Mouse (Mus musculus) embryonic facial prominence, embryonic 10.5 days (tissue): ENCODE measurements at regions not wholly inside any gene's neighbourhood (a gene's known extent, or its start where the extent isn't known, plus 50 kb on each side); places are given as distances from the start of the nearest gene placed in this dataset.

Experiments
- DNase-seq: peaks from one replicate; pipeline ENCODE4 v3.0.0-alpha.2; 2017; ENCODE audit warnings: low spot score
- H3K27ac ChIP-seq: fragments of 300-500 bp; sonication (generic); replicated peaks from 2 replicates; pipeline ENCODE4 v1.5.1; 2016; ENCODE audit warnings: mild to moderate bottlenecking
- H3K27me3 ChIP-seq: fragments of 300-500 bp; sonication (generic); replicated peaks from 2 replicates; pipeline ENCODE4 v1.6.1; 2016; ENCODE audit warnings: low read depth, mild to moderate bottlenecking; ENCODE audit not compliant: poor library complexity, severe bottlenecking
- H3K36me3 ChIP-seq: fragments of 300-500 bp; sonication (generic); replicated peaks from 2 replicates; pipeline ENCODE4 v1.6.1; 2016; ENCODE audit warnings: mild to moderate bottlenecking, moderate library complexity
- H3K4me1 ChIP-seq: fragments of 300-500 bp; sonication (generic); 2 replicates; pipeline ENCODE4 v1.6.1; 2016
- H3K4me3 ChIP-seq: fragments of 300-500 bp; sonication (generic); 2 replicates; pipeline ENCODE4 v1.5.1; 2016; ENCODE audit warnings: mild to moderate bottlenecking, moderate library complexity
- H3K9me3 ChIP-seq: fragments of 300-500 bp; sonication (generic); 2 replicates; pipeline ENCODE4 v1.6.1; 2016; ENCODE audit warnings: mild to moderate bottlenecking
- WGBS: fragments of 180-500 bp; shearing (Covaris S2); methylation state at CpG from one replicate; pipeline ENCODE4 v1.1.7; 2016; 5-methylcytosine and 5-hydroxymethylcytosine counted together

GRCm38 (mm10) chr11:114177281-114177680, 110.4 kb upstream of the Sdk2 start:
- no peak overlapping the region; the same call in 1 of the 2 replicates for H3K27ac ChIP-seq

GRCm38 (mm10) chr11:114176671-114177212, 109.9 kb upstream of the Sdk2 start:
- Histone ChIP-seq H3K4me1 (peaks cover 42% of the 10 kb centered on the region), H3K36me3 (no peaks in the 10 kb centered on the region), H3K27ac (peak overlapping the region; percentile 30; the same call in 1 of the 2 replicates), H3K27me3 (peaks cover 29% of the 10 kb centered on the region), H3K4me3 (no peak overlapping the region), H3K9me3 (no peaks in the 10 kb centered on the region)
- no peak for DNase-seq
- 81% methylated on average over 4 of the region's 4 CpGs for WGBS

More at GRCm38 (mm10) chr11:114177281-114177680, 110.4 kb upstream of the Sdk2 start:
- Histone ChIP-seq H3K9me3 (no peaks in the 10 kb centered on the region), H3K4me1 (peaks cover 42% of the 10 kb centered on the region), H3K4me3 (no peak overlapping the region), H3K27me3 (peaks cover 32% of the 10 kb centered on the region), H3K36me3 (no peaks in the 10 kb centered on the region)
- 83% methylated on average over 1 of the region's 1 CpGs for WGBS
- no peak for DNase-seq

- Histone ChIP-seq H3K4me1 (peaks cover 45% of the 10 kb centered on the region), H3K9me3 (no peaks in the 10 kb centered on the region), H3K27me3 (peaks cover 29% of the 10 kb centered on the region), H3K4me3 (no peak overlapping the region), H3K36me3 (no peaks in the 10 kb centered on the region), H3K27ac (no peak overlapping the region)
- WGBS = 32% methylated on average over 23 of the region's 23 CpGs
- peak; percentile 16 for DNase-seq
These were observed 108.7 kb upstream of the Sdk2 start for GRCm38 (mm10) chr11:114175437-114176131.

- WGBS = 92% methylated on average over 4 of the region's 4 CpGs
- Histone ChIP-seq H3K4me3 (no peak overlapping the region), H3K27me3 (peaks cover 32% of the 10 kb centered on the region), H3K9me3 (no peaks in the 10 kb centered on the region), H3K27ac (no peak overlapping the region), H3K4me1 (peaks cover 51% of the 10 kb centered on the region), H3K36me3 (no peaks in the 10 kb centered on the region)
- DNase-seq = no peak
These were observed 108.0 kb upstream of the Sdk2 start for GRCm38 (mm10) chr11:114174871-114175270.

- Histone ChIP-seq H3K9me3 (no peaks in the 10 kb centered on the region), H3K27me3 (peaks cover 20% of the 10 kb centered on the region; the same call in 1 of the 2 replicates), H3K36me3 (no peaks in the 10 kb centered on the region), H3K4me1 (peaks cover 39% of the 10 kb centered on the region), H3K4me3 (no peak overlapping the region), H3K27ac (no peak overlapping the region)
- no peak for DNase-seq
- WGBS = 85% methylated on average over 13 of the region's 13 CpGs
These were observed 101.4 kb upstream of the Sdk2 start for GRCm38 (mm10) chr11:114168231-114168661.

GRCm38 (mm10) chr11:114165656-114166362, 99.0 kb upstream of the Sdk2 start:
- H3K27ac ChIP-seq = peak overlapping the region; percentile 57
- 30% methylated on average over 23 of the region's 23 CpGs for WGBS

GRCm38 (mm10) chr11:114152716-114153115, 85.9 kb upstream of the Sdk2 start:
- Histone ChIP-seq H3K4me1 (no peaks in the 10 kb centered on the region), H3K4me3 (no peak overlapping the region), H3K9me3 (no peaks in the 10 kb centered on the region), H3K27ac (no peak overlapping the region), H3K27me3 (0 out of 2 replicates have a peak, but pooled peaks cover 4% of the 10 kb centered on the region), H3K36me3 (no peaks in the 10 kb centered on the region)
- DNase-seq = no peak
- WGBS = 88% methylated on average over 15 of the region's 15 CpGs

More at GRCm38 (mm10) chr11:114165656-114166362, 99.0 kb upstream of the Sdk2 start:
- Histone ChIP-seq H3K4me3 (peak overlapping the region; percentile 39), H3K36me3 (no peaks in the 10 kb centered on the region), H3K9me3 (no peaks in the 10 kb centered on the region), H3K27me3 (peaks cover 20% of the 10 kb centered on the region; the same call in 1 of the 2 replicates), H3K4me1 (peaks cover 38% of the 10 kb centered on the region)
- DNase-seq = peak; percentile 53

GRCm38 (mm10) chr11:114146334-114146733, 79.5 kb upstream of the Sdk2 start:
- no peaks in the 10 kb centered on the region for H3K9me3 ChIP-seq
- no peak overlapping the region for H3K4me3 ChIP-seq
- no peaks in the 10 kb centered on the region for H3K27me3 ChIP-seq
- DNase-seq = peak; percentile 50
- WGBS = 28% methylated on average over 5 of the region's 5 CpGs
- peaks cover 19% of the 10 kb centered on the region for H3K4me1 ChIP-seq
- no peaks in the 10 kb centered on the region for H3K36me3 ChIP-seq
- H3K27ac ChIP-seq = peak overlapping the region; percentile 57

- Histone ChIP-seq H3K27ac (no peak overlapping the region), H3K36me3 (no peaks in the 10 kb centered on the region), H3K27me3 (peaks cover 5% of the 10 kb centered on the region), H3K9me3 (no peaks in the 10 kb centered on the region), H3K4me3 (no peak overlapping the region), H3K4me1 (peaks cover 34% of the 10 kb centered on the region)
- WGBS = 49% methylated on average over 8 of the region's 8 CpGs
- peak; percentile 26 for DNase-seq
These were observed 62.4 kb upstream of the Sdk2 start for GRCm38 (mm10) chr11:114129270-114129669.

GRCm38 (mm10) chr11:114128841-114129240, 62.0 kb upstream of the Sdk2 start:
- WGBS = 91% methylated on average over 8 of the region's 8 CpGs
- H3K27ac ChIP-seq = 0 out of 2 replicates have a peak overlapping the region, but pooled peaks have one; percentile 24
- peaks cover 34% of the 10 kb centered on the region for H3K4me1 ChIP-seq
- peaks cover 5% of the 10 kb centered on the region for H3K27me3 ChIP-seq
- no peaks in the 10 kb centered on the region for H3K36me3 ChIP-seq
- no peaks in the 10 kb centered on the region for H3K9me3 ChIP-seq
- H3K4me3 ChIP-seq = no peak overlapping the region
- DNase-seq = no peak

GRCm38 (mm10) chr11:114127426-114127825, 60.6 kb upstream of the Sdk2 start:
- 29% methylated on average over 8 of the region's 8 CpGs for WGBS
- no peak for DNase-seq
- Histone ChIP-seq H3K4me1 (peaks cover 35% of the 10 kb centered on the region), H3K9me3 (no peaks in the 10 kb centered on the region), H3K4me3 (no peak overlapping the region), H3K36me3 (no peaks in the 10 kb centered on the region), H3K27me3 (peaks cover 5% of the 10 kb centered on the region), H3K27ac (no peak overlapping the region)

GRCm38 (mm10) chr11:114122175-114122574, 55.3 kb upstream of the Sdk2 start:
- H3K4me1 ChIP-seq = peaks cover 11% of the 10 kb centered on the region
- no peak overlapping the region for H3K27ac ChIP-seq

More at GRCm38 (mm10) chr11:114122175-114122574, 55.3 kb upstream of the Sdk2 start:
- H3K9me3 ChIP-seq = no peaks in the 10 kb centered on the region
- no peak for DNase-seq
- no peaks in the 10 kb centered on the region; the same call in 1 of the 2 replicates for H3K27me3 ChIP-seq
- H3K4me3 ChIP-seq = no peak overlapping the region
- H3K36me3 ChIP-seq = no peaks in the 10 kb centered on the region
- WGBS = 47% methylated on average over 13 of the region's 13 CpGs
